Mouse (Mus musculus): ENCODE results near the gene Ush2a. TPM values are rescaled to one million over a fixed set of nuclear protein-coding genes. Genes with fewer than 3 reads are reported as not detected.

Gene Ush2a
- polyA plus RNA-seq, 1 experiment from 2014 or later = 0.15 TPM

- H3K4me2 ChIP-seq (ENCODE audit: low read depth, severe bottlenecking) = no peak overlapping the region
- H3K9ac ChIP-seq (ENCODE audit: low read length) = no peak overlapping the region
- no peaks in the 10 kb centered on the region for H3K27me3 ChIP-seq (ENCODE audit: control insufficient read depth, insufficient read depth, low read length)
- no peak for DNase-seq (ENCODE audit: low spot score)
- no peak for ATAC-seq (ENCODE audit: insufficient number of reproducible peaks, low FRiP score, low TSS enrichment, low read depth)
- WGBS = 15% methylated on average over 13 of the region's 13 CpGs
- no peaks in the 10 kb centered on the region for H3K4me1 ChIP-seq (ENCODE audit: control insufficient read depth, insufficient read depth, low read length)
- H3K36me3 ChIP-seq (ENCODE audit: control insufficient read depth, insufficient read depth, low read length) = no peaks in the 10 kb centered on the region
- H3K4me3 ChIP-seq (ENCODE audit: low read depth, low read length) = no peak overlapping the region
- no peaks in the 10 kb centered on the region for H3K9me3 ChIP-seq (ENCODE audit: control insufficient read depth, low read length)
- no peak overlapping the region for H3K27ac ChIP-seq (replicated peaks; ENCODE audit: low read depth, low read length)
Observed at GRCm38 (mm10) chr1:188457221-188458008, 195.6 kb downstream of the Ush2a start.

- WGBS = 81% methylated on average over 2 of the region's 2 CpGs
- ATAC-seq (ENCODE audit: insufficient number of reproducible peaks, low FRiP score, low TSS enrichment, low read depth) (no peak), DNase-seq (ENCODE audit: low spot score) (no peak)
- H3K9me3 ChIP-seq (ENCODE audit: control insufficient read depth, low read length) = no peaks in the 10 kb centered on the region
- no peaks in the 10 kb centered on the region for H3K36me3 ChIP-seq (ENCODE audit: control insufficient read depth, insufficient read depth, low read length)
- no peaks in the 10 kb centered on the region for H3K27me3 ChIP-seq (ENCODE audit: control insufficient read depth, insufficient read depth, low read length)
- H3K9ac ChIP-seq (ENCODE audit: low read length) = no peak overlapping the region
- H3K4me1 ChIP-seq (ENCODE audit: control insufficient read depth, insufficient read depth, low read length) = no peaks in the 10 kb centered on the region
- no peak overlapping the region for H3K4me3 ChIP-seq (ENCODE audit: low read depth, low read length)
- no peak overlapping the region for H3K4me2 ChIP-seq (ENCODE audit: low read depth, severe bottlenecking)
- H3K27ac ChIP-seq (replicated peaks; ENCODE audit: low read depth, low read length) = no peak overlapping the region
Observed at GRCm38 (mm10) chr1:188461203-188461602, 199.4 kb downstream of the Ush2a start.

- no peak overlapping the region for H3K9ac ChIP-seq (ENCODE audit: low read length)
- H3K4me2 ChIP-seq (ENCODE audit: low read depth, severe bottlenecking) = no peak overlapping the region
- ATAC-seq (ENCODE audit: insufficient number of reproducible peaks, low FRiP score, low TSS enrichment, low read depth) = no peak
- no peaks in the 10 kb centered on the region for H3K4me1 ChIP-seq (ENCODE audit: control insufficient read depth, insufficient read depth, low read length)
- no peaks in the 10 kb centered on the region for H3K27me3 ChIP-seq (ENCODE audit: control insufficient read depth, insufficient read depth, low read length)
- no peak for DNase-seq (ENCODE audit: low spot score)
- no peaks in the 10 kb centered on the region for H3K9me3 ChIP-seq (ENCODE audit: control insufficient read depth, low read length)
- H3K27ac ChIP-seq (replicated peaks; ENCODE audit: low read depth, low read length) = no peak overlapping the region
- no peaks in the 10 kb centered on the region for H3K36me3 ChIP-seq (ENCODE audit: control insufficient read depth, insufficient read depth, low read length)
- H3K4me3 ChIP-seq (ENCODE audit: low read depth, low read length) = no peak overlapping the region
Observed at GRCm38 (mm10) chr1:188464653-188465052, 202.8 kb downstream of the Ush2a start.

- no peaks in the 10 kb centered on the region for H3K4me1 ChIP-seq (ENCODE audit: control insufficient read depth, insufficient read depth, low read length)
- DNase-seq (ENCODE audit: low spot score) (no peak), ATAC-seq (ENCODE audit: insufficient number of reproducible peaks, low FRiP score, low TSS enrichment, low read depth) (no peak)
- H3K27me3 ChIP-seq (ENCODE audit: control insufficient read depth, insufficient read depth, low read length) = no peaks in the 10 kb centered on the region
- no peak overlapping the region for H3K4me3 ChIP-seq (ENCODE audit: low read depth, low read length)
- no peak overlapping the region for H3K4me2 ChIP-seq (ENCODE audit: low read depth, severe bottlenecking)
- no peaks in the 10 kb centered on the region for H3K36me3 ChIP-seq (ENCODE audit: control insufficient read depth, insufficient read depth, low read length)
- no peak overlapping the region for H3K9ac ChIP-seq (ENCODE audit: low read length)
- no peaks in the 10 kb centered on the region for H3K9me3 ChIP-seq (ENCODE audit: control insufficient read depth, low read length)
- 83% methylated on average over 10 of the region's 10 CpGs for WGBS
- H3K27ac ChIP-seq (replicated peaks; ENCODE audit: low read depth, low read length) = no peak overlapping the region
Observed at GRCm38 (mm10) chr1:188468371-188468783, 206.6 kb downstream of the Ush2a start.

- ATAC-seq (ENCODE audit: insufficient number of reproducible peaks, low FRiP score, low TSS enrichment, low read depth) = no peak
- Histone ChIP-seq H3K9me3 (ENCODE audit: control insufficient read depth, low read length) (no peaks in the 10 kb centered on the region), H3K4me2 (ENCODE audit: low read depth, severe bottlenecking) (no peak overlapping the region), H3K4me3 (ENCODE audit: low read depth, low read length) (no peak overlapping the region), H3K27me3 (ENCODE audit: control insufficient read depth, insufficient read depth, low read length) (no peaks in the 10 kb centered on the region), H3K36me3 (ENCODE audit: control insufficient read depth, insufficient read depth, low read length) (no peaks in the 10 kb centered on the region), H3K4me1 (ENCODE audit: control insufficient read depth, insufficient read depth, low read length) (no peaks in the 10 kb centered on the region), H3K9ac (ENCODE audit: low read length) (no peak overlapping the region), H3K27ac (replicated peaks; ENCODE audit: low read depth, low read length) (no peak overlapping the region)
- WGBS = 87% methylated on average over 5 of the region's 5 CpGs
- no peak for DNase-seq (ENCODE audit: low spot score)
Observed at GRCm38 (mm10) chr1:188504958-188505357, 243.1 kb downstream of the Ush2a start.

GRCm38 (mm10) chr1:188518792-188519191, 257.0 kb downstream of the Ush2a start:
- H3K27ac ChIP-seq (replicated peaks; ENCODE audit: low read depth, low read length) = no peak overlapping the region
- H3K9ac ChIP-seq (ENCODE audit: low read length) = no peak overlapping the region
- no peaks in the 10 kb centered on the region for H3K27me3 ChIP-seq (ENCODE audit: control insufficient read depth, insufficient read depth, low read length)
- no peak overlapping the region for H3K4me3 ChIP-seq (ENCODE audit: low read depth, low read length)
- 71% methylated on average over 8 of the region's 8 CpGs for WGBS
- no peaks in the 10 kb centered on the region for H3K4me1 ChIP-seq (ENCODE audit: control insufficient read depth, insufficient read depth, low read length)
- H3K4me2 ChIP-seq (ENCODE audit: low read depth, severe bottlenecking) = no peak overlapping the region
- ATAC-seq (ENCODE audit: insufficient number of reproducible peaks, low FRiP score, low TSS enrichment, low read depth) = no peak
- no peaks in the 10 kb centered on the region for H3K9me3 ChIP-seq (ENCODE audit: control insufficient read depth, low read length)
- H3K36me3 ChIP-seq (ENCODE audit: control insufficient read depth, insufficient read depth, low read length) = no peaks in the 10 kb centered on the region
- DNase-seq (ENCODE audit: low spot score) = no peak

GRCm38 (mm10) chr1:188527451-188527850, 265.6 kb downstream of the Ush2a start:
- 80% methylated on average over 3 of the region's 3 CpGs for whole genome bisulfite sequencing
- H3K4me1 ChIP-seq (ENCODE audit: control insufficient read depth, insufficient read depth, low read length) = no peaks in the 10 kb centered on the region
- ATAC-seq (ENCODE audit: insufficient number of reproducible peaks, low FRiP score, low TSS enrichment, low read depth) (no peak), DNase-seq (ENCODE audit: low spot score) (no peak)
- H3K9me3 ChIP-seq (ENCODE audit: control insufficient read depth, low read length) = no peaks in the 10 kb centered on the region
- no peak overlapping the region for H3K27ac ChIP-seq (replicated peaks; ENCODE audit: low read depth, low read length)
- H3K9ac ChIP-seq (ENCODE audit: low read length) = no peak overlapping the region
- no peak overlapping the region for H3K4me3 ChIP-seq (ENCODE audit: low read depth, low read length)
- H3K36me3 ChIP-seq (ENCODE audit: control insufficient read depth, insufficient read depth, low read length) = no peaks in the 10 kb centered on the region
- H3K27me3 ChIP-seq (ENCODE audit: control insufficient read depth, insufficient read depth, low read length) = no peaks in the 10 kb centered on the region
- no peak overlapping the region for H3K4me2 ChIP-seq (ENCODE audit: low read depth, severe bottlenecking)

- H3K9me3 ChIP-seq (ENCODE audit: control insufficient read depth, low read length) = no peaks in the 10 kb centered on the region
- no peaks in the 10 kb centered on the region for H3K27me3 ChIP-seq (ENCODE audit: control insufficient read depth, insufficient read depth, low read length)
- H3K36me3 ChIP-seq (ENCODE audit: control insufficient read depth, insufficient read depth, low read length) = no peaks in the 10 kb centered on the region
- WGBS = 73% methylated on average over 6 of the region's 6 CpGs
- no peak overlapping the region for H3K9ac ChIP-seq (ENCODE audit: low read length)
- no peaks in the 10 kb centered on the region for H3K4me1 ChIP-seq (ENCODE audit: control insufficient read depth, insufficient read depth, low read length)
- DNase-seq (ENCODE audit: low spot score) (no peak), ATAC-seq (ENCODE audit: insufficient number of reproducible peaks, low FRiP score, low TSS enrichment, low read depth) (no peak)
- H3K27ac ChIP-seq (replicated peaks; ENCODE audit: low read depth, low read length) = no peak overlapping the region
- H3K4me2 ChIP-seq (ENCODE audit: low read depth, severe bottlenecking) = no peak overlapping the region
- no peak overlapping the region for H3K4me3 ChIP-seq (ENCODE audit: low read depth, low read length)
Observed at GRCm38 (mm10) chr1:188529606-188530131, 267.8 kb downstream of the Ush2a start.
